Mouse (Mus musculus) layer of hippocampus, adult 11-12 months (tissue): ENCODE data around the gene Plekhf1.

Source experiments
- DNase-seq: peaks from one replicate; pipeline ENCODE4 v3.0.0; 2022; ENCODE audit warnings: low spot score

Gene Plekhf1

GRCm38 (mm10) chr7:38227900-38228298 lies at the start of gene Plekhf1:
TSS of gene Plekhf1 (minus strand) at chr7:38228016.
- DNase-seq = peak; percentile 87

GRCm38 (mm10) chr7:38272551-38272950 lies 44.7 kb upstream of the Plekhf1 start:
- DNase-seq = no peak

- no peak for DNase-seq
Measured at GRCm38 (mm10) chr7:38271859-38272258, 44.0 kb upstream of the Plekhf1 start.

DNA sequence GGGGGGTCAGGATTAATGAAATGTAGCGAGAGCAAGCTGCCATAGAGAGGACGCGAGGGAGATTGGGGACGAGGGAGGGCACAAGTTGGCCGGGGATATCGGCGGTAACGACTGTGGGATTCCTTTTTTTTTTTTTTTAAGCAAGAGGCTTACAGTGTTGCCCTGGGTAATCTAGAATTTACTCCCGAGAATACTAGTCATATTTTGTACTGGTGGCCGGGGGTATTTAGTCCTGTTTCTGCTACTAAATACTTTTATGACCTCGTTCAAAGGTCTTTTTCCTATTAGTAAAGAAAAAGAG lies 43.6 kb upstream of the Plekhf1 start:
- no peak for DNase-seq

DNA sequence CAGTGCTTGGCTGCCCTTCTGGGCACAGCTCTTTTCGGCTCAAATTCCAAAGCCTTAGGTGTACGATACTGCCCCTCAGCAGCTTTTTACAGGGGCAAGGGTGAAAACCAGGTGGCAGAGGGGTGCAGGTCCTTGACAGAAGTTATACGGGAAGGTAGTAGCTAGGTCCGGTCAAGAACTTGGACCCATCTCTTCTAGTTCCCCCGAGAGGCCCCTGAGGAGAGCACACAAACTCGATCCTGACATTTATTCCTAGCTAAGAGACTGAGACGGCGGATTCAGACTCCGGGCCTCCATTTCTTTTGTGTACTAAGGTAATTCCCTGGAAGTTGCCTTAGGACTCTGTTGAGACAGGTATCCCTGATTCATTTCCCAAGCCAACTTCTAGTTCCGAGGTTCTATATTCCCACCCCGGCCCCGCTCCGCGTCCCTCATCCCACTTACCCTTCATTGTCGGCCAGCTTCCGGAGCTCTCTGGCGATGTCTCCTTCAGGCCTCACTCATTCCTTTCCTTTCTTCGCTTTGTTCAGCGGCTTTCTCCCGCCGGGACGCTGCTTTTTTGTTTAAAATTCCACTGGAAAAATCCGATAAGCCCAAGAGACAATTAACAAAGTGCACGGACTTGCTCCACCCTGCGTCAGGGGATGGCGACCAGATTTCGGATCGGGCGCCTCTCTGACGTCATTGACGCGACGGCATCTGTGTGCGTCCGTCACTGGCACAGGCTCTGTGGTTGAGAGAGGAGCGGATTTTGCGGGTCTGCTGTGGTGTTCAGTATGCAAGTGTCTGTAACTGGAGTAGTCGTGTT lies 43.1 kb upstream of the Plekhf1 start, which contains the start of gene Pop4:
TSS of gene Pop4 (minus strand) at position 721 of the 808 bp plus-strand sequence.
- peak; percentile 92 for DNase-seq

GRCm38 (mm10) chr7:38267006-38267680 lies 39.3 kb upstream of the Plekhf1 start:
- DNase-seq = peak; percentile 50

- DNase-seq = peak; percentile 29
Measured at GRCm38 (mm10) chr7:38262406-38262805, 34.6 kb upstream of the Plekhf1 start.

DNA sequence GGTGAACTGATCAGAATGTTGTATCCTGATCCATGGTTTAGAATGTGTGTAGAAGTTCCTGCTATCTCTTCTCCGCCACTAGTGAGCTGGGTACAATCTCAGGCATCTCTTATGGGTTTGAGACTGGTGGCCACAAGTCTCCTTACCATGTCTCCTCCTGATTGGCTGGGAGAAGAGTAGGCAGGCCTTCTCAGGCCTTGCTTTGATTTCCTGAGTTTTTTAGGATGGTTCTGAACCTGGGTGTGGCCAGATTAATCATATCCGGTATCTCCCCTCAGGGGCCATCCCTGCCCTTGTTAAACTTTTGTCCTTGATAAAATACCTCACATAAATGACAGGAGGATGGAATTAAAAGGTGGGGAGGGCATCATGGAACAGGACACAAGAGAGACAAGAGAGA lies 31.8 kb upstream of the Plekhf1 start:
- DNase-seq = no peak

DNA sequence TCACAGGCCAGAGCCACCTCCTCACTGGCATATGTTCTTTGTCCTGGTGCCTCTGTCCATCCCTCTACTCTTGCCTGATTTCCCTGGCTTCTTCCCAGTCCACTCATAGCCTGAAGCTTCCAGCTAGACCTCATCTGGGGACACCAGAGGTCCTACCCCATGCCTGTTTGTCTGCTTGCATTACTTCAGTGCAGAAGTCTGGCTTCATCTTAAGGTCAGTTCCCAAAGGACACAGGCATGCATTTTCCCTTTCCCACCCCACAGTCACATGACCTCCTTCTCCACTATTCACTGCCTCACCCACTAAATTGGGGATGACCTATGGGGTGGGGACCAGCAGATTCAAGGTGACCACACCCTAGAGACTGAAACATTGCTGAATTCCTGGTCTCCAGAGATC lies 25.6 kb upstream of the Plekhf1 start:
- no peak for DNase-seq

GRCm38 (mm10) chr7:38251494-38252216 lies 23.8 kb upstream of the Plekhf1 start:
- DNase-seq = no peak

DNA sequence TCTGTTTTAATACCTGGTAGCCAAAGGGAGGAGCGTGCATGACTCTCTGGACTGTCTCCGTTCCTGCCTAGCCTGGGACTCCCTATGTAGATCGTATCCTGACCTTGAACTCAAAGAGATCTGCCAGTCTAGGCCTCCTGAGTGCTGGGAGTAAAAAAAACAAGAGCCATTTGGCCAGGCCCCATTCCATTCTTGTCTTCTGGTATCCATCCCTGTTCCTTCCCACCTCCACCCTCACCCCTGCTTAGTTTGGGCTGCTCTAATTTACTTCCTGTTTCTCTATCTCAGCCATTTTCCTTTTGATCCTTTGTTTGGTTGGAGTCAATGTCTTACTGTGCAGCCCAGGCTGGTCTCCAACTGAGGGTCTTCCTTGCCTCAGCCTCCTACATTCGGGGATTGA lies 14.6 kb upstream of the Plekhf1 start:
- DNase-seq = no peak

DNA sequence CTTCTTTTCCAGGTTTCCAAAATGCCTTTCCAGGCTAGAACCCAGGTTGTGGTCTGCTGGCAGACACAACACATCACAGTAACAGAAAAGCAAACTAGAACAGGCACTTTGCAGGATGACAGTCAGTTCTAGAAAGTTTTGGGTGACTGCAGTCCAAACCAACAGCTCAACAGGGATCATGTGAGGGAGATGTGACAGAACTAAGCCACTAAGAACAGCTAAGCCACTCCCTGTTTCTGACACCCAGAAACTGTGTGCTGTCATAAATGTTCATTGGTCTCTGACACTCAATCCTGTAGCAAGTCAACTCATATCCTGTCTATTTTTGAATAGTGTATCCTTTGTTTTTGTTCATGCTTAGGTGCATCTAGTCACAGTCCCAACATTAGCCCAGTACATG lies 9.3 kb upstream of the Plekhf1 start:
- no peak for DNase-seq

DNA sequence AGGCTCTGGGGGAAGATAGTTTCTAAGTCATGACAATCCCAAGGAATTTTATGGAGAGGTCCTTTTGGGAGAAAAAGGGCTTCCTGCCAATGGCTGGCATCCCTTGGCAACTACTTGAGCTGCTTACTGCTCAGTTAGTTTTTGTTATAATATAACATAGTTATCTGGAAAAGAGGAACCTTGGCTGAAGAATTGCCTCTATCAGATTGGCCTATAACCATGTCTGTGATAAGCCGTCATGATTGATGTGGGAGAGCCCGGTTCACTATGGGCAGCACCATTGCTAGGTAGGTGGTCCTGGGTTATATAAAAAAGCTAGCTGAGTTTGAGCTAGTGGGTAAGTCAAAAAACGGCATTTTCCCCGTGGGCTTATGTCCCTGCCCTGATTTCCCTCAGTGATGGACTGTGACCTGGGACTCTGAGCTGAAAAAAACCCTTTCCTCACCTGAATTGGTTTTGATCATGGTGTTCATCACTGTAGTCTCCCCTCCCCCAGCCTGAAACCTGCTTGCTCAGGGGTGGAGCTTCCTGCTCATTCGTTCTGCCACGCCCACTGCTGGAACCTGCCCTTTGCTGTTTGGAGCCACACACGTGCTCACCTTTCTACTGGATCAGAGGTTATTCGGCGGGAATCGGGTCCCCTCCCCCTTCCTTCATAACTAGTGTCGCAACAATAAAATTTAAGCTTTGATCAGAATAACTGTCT lies 8.7 kb upstream of the Plekhf1 start:
- no peak for DNase-seq

DNA sequence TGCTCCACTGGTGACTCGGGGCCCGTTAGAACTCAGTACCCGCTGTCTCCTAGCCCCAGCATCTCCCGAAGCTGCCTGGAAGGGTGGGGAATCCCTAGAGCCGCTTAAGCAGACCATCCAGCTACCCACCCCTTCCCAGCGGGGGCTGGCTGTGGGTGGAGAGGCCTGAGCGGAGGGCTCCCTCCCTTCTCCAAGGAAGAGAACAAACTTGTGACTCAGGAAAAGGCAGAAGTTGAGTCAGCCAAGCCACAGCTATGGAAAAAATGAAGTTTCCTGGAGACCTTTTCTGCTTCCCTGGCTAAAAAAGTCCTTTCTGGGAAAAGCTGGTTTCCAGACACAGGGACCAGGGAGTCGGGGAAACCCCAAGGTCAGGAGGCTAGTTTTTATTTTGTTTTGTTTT lies 2.5 kb upstream of the Plekhf1 start:
- no peak for DNase-seq

GRCm38 (mm10) chr7:38228329-38228728 lies 513 bp upstream of the Plekhf1 start:
- DNase-seq = no peak

GRCm38 (mm10) chr7:38227181-38227899 lies 476 bp downstream of the Plekhf1 start:
- DNase-seq = peak; percentile 70

DNA sequence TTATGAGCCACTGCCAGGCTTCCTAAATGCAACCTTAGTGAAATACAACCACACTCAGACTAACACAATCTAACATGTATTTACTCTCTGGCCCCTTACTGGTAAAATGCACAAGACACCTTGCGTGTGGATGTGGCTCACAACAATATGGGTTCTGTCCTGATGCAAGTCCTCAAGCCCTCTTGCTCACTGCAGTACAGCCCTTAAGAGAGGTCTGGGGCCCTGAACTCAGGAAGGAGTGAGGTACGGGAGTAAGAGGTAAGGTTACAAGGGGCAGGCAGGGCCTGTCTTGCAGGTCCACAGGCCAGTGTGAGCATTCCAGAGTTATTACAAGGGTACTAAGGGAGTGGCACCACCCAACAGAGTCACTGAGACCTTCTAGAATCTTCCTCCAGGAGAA lies 1.6 kb downstream of the Plekhf1 start:
- DNase-seq = no peak

DNA sequence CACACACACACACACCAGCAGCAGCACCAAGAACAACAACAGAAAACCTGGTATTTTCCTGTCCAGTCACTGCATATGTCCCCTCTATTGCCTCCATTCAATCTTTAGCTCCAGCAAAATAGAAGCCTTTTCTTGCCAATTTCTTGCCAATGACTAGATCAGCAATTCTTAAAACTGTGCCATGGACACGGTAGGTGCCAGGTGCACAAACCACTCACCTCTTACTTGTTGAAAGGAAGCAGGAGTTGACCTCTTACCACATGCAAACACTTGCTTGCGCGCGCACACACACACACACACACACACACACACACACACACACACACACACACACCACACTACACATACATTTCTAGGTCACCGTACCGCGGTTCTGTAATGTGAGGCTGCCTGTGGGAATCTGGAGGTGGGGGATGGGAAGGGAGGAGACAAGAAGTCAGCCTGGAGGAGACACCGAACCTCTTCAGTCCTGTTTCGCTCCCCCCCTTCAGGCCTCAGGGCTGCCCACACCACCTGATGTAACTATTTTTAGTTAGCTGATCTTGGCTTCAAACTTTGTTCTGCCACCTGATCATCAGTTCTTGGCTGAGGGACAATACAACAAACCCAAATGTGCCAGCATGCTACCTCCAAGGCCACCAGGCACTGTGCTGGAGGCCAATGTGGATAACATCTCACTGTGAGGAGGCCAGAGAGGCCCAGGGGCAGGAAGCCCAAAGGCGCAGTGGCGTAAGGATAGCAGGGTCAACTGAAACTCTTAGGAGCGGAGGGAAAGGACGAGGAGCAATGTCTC lies 3.0 kb downstream of the Plekhf1 start:
- no peak for DNase-seq

DNA sequence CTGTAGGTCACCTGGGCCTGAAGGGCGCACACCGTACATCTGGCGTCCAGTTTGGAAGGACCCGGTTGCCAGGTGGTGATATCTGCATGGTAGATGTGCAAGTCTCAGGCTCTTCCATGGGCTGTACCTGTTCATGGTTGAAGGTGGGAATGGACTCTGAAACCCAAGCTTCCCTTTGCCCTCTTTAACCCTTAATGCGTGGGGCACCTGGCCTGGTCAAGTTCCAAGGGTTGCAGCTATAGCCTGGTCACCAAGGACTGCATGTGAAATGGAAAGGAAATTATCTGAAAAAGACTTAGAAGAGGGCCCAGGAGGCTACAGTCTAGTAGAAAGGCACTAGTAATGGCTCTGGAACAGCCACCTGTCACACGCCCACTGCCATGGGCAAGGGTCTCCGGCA lies 7.0 kb downstream of the Plekhf1 start:
- DNase-seq = no peak

- DNase-seq = no peak
Measured at GRCm38 (mm10) chr7:38219526-38219925, 8.3 kb downstream of the Plekhf1 start.
